Mouse (Mus musculus): ENCODE data around the gene Fbxw10.
A peak's percentile ranks its signal among the peaks of the same experiment; 100 is the strongest.

Fbxw10 gene

DNA sequence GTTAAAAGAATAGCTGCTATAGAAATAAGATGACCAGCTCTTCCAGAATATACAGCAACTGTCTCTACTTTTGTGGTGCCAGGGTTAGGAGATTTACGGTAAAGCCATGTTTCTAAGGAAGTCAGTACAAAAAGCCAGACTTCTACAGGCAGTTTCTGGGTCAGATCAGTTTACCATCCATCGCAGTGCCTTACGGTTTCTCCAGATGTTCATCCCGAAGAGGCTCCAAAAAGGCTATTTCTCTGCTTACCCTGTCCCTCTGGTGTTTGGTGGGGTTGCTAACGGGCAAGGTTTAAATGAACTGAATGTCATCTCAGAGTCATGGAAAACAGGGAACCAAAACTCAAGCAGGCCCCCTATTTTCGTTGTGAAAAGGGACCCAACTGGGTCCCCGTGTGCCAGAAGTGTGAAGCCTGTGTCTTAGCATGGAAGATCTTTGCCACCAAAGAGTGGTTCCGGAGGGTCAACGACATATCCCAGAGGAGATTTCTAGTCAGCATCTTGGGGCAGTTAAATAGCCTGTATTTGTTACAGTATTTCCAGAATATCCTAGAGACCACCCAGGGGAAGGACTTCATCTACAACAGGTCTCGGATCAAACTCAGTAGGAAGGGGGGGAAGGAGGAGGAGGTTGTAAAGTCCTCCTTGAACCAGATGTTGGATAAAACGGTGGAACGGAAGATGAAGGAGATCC is at the start of gene Fbxw10:
Fbxw10 (plus strand) TSS at position 109 of the 694 bp plus-strand sequence.
- ATAC-seq (ENCODE audit: insufficient number of reproducible peaks, low FRiP score, low TSS enrichment) = no peak

DNA sequence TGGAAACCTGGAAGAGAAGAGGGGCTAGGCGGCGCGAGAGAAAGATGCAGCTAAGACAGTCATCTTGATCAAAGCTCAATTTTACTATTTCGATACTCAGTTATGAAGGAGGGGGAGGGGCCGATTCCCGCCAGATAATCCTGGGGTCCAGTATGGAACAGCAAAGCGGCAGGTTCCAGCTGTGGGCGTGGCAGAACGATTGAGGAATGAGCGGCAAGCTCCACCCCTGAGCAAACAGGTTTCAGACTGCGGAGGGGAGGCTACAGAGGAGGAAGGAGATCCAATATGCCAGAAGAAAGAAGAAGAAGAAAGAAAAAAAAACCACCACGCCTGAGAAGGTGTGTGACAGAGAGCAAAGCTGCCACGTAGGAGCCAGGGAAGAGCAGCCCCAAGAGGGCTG is 42.8 kb upstream of the Fbxw10 start:
- no peak for ATAC-seq (ENCODE audit: insufficient number of reproducible peaks, low FRiP score, low TSS enrichment)

GRCm38 (mm10) chr11:62807965-62808364 is 38.9 kb upstream of the Fbxw10 start:
- ATAC-seq (ENCODE audit: insufficient number of reproducible peaks, low FRiP score, low TSS enrichment) = no peak

GRCm38 (mm10) chr11:62809201-62809600 is 37.7 kb upstream of the Fbxw10 start:
- ATAC-seq (ENCODE audit: insufficient number of reproducible peaks, low FRiP score, low TSS enrichment) = no peak

- no peak for ATAC-seq (ENCODE audit: insufficient number of reproducible peaks, low FRiP score, low TSS enrichment)
These were observed 34.6 kb upstream of the Fbxw10 start for GRCm38 (mm10) chr11:62812268-62812667.

GRCm38 (mm10) chr11:62813497-62813896 is 33.4 kb upstream of the Fbxw10 start:
- ATAC-seq (ENCODE audit: insufficient number of reproducible peaks, low FRiP score, low TSS enrichment) = no peak

DNA sequence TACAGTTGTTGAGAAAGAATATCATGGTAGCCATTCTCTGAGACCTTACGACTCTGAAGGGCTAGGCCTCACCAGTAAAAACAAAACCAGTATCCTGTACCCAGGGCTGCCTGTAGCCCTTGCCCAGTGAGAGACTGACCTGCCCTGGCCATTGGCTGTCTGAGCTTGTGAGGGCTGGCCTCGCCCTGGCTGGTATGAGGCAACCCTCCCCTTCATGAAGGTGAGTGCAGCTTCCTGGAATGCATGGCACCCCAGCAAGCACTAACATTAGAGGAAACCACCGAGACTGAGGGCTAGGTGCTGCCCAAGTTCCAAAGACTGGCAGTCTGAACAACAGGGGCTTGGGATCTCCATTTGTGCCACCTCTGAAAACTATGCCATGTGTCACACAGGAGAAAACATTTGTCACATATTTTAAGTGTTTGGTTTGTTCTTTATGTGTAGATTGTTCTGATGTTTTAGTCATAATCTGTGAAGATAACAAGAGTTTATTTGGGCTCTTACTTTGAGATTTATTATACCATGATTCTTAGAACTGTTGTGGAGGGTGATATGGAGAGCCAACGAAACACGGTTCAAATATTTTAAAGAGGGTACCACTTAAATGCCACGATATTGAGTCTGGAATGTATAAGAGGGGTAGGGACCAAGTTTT is 32.8 kb upstream of the Fbxw10 start:
- no peak for ATAC-seq (ENCODE audit: insufficient number of reproducible peaks, low FRiP score, low TSS enrichment)

DNA sequence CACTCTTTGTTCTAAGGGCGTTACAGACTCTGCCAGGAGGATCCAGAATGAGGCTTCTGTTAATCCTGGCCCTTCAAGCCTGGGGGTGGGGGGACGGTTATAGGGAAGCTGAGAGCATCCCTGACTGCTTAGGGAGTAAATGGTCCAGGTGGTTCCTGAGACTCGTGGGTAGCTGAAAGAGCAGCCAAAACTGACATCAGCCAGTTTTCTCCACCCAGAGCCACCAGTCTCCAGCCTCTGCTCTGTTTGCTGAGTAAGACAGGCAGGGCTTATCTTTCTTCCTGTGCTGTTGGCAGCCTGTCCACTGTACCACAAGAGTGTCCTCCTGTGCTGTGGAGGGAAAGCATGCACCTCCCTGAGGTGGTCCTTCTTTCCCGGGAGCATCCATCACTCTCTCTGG is 32.2 kb upstream of the Fbxw10 start:
- ATAC-seq (ENCODE audit: insufficient number of reproducible peaks, low FRiP score, low TSS enrichment) = no peak

- no peak for ATAC-seq (ENCODE audit: insufficient number of reproducible peaks, low FRiP score, low TSS enrichment)
These were observed 31.4 kb upstream of the Fbxw10 start for GRCm38 (mm10) chr11:62815438-62815837.

DNA sequence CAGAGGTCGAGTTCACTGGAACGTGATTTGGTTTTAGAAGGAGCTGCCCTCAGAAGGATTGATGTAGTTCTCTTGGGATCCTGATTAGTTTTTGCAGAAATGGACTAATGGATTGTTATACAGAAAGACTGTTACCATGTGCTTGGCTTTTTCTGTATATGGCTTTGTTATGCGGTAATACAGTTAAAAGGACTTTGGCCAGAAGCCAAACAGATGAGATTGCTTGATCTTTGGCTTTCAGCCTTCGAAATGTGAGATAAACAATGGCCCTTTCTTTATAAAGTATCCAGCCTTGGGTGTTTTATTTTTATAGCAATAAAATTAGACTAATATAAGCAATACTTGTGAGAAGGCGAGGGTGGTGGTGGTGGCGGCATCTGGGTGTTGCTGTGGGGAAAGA is 30.3 kb upstream of the Fbxw10 start:
- ATAC-seq (ENCODE audit: insufficient number of reproducible peaks, low FRiP score, low TSS enrichment) = no peak

DNA sequence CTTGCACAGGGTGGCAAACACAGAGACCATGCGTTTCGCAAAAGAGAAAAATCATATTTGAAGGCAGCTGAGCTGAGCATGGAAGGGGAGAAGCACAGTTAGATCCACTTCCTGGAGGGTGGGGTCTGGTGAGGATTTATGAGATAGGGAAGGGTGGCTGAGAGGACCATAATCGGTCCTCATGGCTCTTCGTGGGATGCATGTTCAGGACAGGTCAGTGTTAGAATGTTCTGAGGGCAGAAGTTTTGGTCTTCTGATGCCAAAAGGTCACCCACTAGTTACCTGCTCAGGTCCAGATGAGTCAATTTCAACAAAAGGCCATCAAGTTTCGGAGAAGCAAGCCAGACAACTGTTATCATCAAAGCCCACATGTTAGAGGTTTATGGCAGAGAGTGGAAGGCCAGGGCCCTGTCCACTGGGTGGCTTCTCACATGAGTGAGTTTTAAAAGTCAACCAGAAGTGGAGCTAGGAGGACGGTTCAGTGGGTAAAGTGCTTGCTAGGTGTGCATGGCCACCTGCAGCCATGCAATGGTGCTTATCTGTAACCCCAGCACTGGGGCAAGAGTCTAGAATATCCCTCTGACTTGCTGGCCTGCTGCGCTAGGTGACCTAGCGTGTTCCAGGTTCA is 27.7 kb upstream of the Fbxw10 start:
- no peak for ATAC-seq (ENCODE audit: insufficient number of reproducible peaks, low FRiP score, low TSS enrichment)

GRCm38 (mm10) chr11:62820059-62820541 is 26.8 kb upstream of the Fbxw10 start, which contains the start of gene Trim16:
Gene Trim16 (plus strand): TSS chr11:62820231.
- peak; percentile 52; the same call in 1 of the 2 replicates for ATAC-seq (ENCODE audit: insufficient number of reproducible peaks, low FRiP score, low TSS enrichment)

DNA sequence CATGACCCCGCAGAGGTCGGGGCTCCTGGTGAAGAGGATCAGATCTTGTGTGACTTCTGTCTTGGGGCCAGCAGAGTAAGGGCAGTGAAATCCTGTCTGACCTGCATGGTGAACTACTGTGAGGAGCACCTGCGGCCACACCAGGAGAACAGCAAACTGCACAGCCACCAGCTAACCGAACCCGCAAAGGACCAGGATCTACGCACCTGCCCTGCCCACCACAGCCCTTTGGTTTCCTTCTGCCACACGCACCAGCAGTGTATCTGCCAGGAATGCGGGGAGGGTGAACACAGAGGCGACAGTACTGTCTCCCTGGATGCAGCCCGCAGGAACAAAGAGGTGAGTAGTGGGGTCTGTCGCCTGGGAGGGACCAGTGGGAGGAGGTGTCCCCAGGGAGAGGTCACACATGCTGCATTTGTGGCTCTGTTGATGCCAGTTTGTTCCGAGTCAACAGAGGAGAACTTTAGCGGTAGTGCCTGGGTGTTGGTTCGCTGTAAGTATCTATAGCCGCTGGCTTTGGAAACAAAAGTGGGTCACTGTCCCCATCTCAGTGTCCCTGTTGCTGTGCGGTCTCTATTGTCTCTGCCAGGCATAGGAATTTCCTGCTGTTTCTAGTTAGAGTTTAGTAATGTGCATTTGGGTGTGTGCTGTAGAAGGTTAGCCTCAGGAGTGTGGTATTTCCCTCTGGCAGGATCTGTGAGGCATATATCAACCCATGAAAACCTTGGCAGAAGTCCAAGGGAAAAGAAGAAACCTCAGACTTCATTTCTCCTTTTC is 26.0 kb upstream of the Fbxw10 start:
- 0 out of 2 replicates have a peak, but pooled peaks have one; percentile 45 for ATAC-seq (ENCODE audit: insufficient number of reproducible peaks, low FRiP score, low TSS enrichment)

GRCm38 (mm10) chr11:62821893-62822292 is 25.0 kb upstream of the Fbxw10 start:
- no peak for ATAC-seq (ENCODE audit: insufficient number of reproducible peaks, low FRiP score, low TSS enrichment)

- ATAC-seq (ENCODE audit: insufficient number of reproducible peaks, low FRiP score, low TSS enrichment) = no peak
These were observed 22.7 kb upstream of the Fbxw10 start for GRCm38 (mm10) chr11:62824211-62824610.

DNA sequence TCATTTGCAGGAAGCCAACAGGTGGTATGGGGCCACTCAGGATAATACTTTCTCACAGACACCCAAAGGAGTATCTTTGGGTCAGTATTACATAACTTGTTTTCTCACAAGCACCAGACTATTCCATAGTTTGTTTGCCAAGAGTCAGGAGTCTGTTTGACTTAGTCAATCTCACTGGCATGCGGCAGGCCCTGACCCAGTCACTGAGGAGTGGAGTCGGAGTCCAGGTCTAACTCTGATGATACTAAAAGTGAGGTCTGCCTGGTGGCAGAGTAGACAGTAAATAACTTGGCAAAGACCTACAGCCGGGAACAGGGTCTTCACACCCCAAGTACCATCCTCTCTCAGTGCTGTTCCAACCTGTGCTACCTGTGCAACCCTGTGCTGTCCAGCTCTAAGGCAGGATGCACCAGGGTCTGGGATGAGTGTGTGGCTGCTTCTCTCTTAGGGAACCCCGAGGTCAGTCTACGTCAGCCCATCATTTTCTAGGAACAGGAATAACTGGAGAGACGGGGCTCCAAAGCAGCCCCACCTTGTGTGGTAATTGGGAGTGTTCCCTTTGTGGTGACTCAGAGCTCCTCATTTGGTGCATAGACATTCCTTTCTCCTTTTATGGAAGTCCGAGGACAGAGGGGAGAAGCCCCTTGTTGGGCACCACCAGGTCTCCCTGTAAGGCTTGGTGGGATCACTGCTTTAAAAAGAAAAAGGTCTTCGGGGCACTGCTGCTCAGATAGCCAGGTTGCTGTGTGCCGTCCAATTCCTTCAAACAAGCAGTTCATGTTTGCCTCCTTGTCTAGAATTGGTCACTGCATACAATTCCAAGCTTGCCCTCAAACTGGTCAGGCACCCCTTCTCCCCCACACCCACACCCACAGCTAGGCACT is 21.4 kb upstream of the Fbxw10 start:
- no peak for ATAC-seq (ENCODE audit: insufficient number of reproducible peaks, low FRiP score, low TSS enrichment)

DNA sequence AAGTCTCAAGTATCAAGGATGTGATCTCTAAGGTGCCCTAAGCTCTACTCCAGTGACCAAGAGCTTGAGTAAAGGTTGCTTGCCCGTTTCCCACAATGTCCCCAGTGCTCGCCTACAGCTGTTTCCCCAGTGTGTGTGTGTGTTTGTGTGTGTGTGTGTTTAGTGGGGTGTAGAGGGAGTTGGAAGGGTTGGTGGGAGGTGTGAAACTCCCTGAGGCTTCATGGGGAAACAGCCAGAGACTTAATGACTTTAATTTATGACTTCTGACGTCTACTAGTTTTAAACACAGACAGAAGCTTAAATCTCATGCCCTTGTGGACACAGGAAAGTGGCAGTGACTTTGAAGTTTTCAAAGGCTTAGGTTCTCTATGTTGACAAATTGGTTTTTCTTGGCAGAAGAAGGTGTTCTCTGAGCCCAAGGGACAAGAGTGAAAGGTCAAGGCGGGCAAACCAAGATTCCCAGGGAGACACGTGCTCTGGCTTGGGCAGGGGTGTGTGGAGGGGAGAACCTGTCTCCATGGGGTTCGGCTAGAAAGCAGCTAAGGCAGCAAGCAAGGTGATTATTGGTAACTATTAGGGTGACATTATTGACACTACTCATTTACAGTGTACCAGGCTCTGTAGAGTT is 20.6 kb upstream of the Fbxw10 start:
- no peak for ATAC-seq (ENCODE audit: insufficient number of reproducible peaks, low FRiP score, low TSS enrichment)

DNA sequence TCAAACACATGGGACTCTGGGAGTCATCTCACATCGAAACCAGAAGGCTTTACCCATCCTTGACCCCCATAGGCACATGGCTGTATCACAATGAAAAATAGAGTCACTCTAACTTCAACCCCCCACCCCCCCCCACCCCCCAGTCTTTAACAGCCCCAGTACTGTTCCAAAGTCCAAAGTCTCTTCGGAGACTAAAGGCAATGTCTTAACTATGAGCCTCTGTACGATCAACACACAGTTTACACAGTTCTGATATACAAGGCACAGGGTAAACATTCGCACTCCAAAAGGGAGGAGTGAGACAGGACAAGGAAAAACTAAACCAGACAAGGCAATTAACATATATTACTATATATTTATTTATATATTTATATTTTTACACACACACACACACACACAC is 19.7 kb upstream of the Fbxw10 start:
- no peak for ATAC-seq (ENCODE audit: insufficient number of reproducible peaks, low FRiP score, low TSS enrichment)

- no peak for ATAC-seq (ENCODE audit: insufficient number of reproducible peaks, low FRiP score, low TSS enrichment)
These were observed 19.0 kb upstream of the Fbxw10 start for GRCm38 (mm10) chr11:62827911-62828310.
